Mouse (Mus musculus) activated CD4-positive, CD25-positive, alpha-beta regulatory T cell, adult 4 months (primary cell): ENCODE measurements around the gene Smurf1. TPM values are rescaled to one million over a fixed set of nuclear protein-coding genes. Genes with fewer than 3 reads are reported as not detected.

Source experiments
- ATAC-seq: one replicate; pipeline ENCODE4 v1.8.0; 2017
- polyA plus RNA-seq, 2 experiments: library from polyadenylated mRNA; unstranded; fragments of 100-300 nt; shearing (Covaris generic); gene quantifications; one replicate each; pipeline ENCODE4 v1.2.1; 2017

The Smurf1 gene
- polyA plus RNA-seq, 2 experiments from 2014 or later, result 4.0 to 5.2 TPM

- ATAC-seq, result no peak
Observed at GRCm38 (mm10) chr5:144859284-144859683, 106.4 kb downstream of the Smurf1 start.

- no peak for ATAC-seq
Observed at GRCm38 (mm10) chr5:144858527-144858926, 107.1 kb downstream of the Smurf1 start.

GRCm38 (mm10) chr5:144855936-144856335, 109.7 kb downstream of the Smurf1 start:
- ATAC-seq, result no peak

- no peak for ATAC-seq
Observed at GRCm38 (mm10) chr5:144853931-144854330, 111.7 kb downstream of the Smurf1 start.

- no peak for ATAC-seq
Observed at GRCm38 (mm10) chr5:144851820-144852219, 113.8 kb downstream of the Smurf1 start.

GRCm38 (mm10) chr5:144849932-144850331, 115.7 kb downstream of the Smurf1 start:
- no peak for ATAC-seq

- ATAC-seq, result no peak
Observed at GRCm38 (mm10) chr5:144848735-144849134, 116.9 kb downstream of the Smurf1 start.

GRCm38 (mm10) chr5:144845352-144845751, 120.3 kb downstream of the Smurf1 start:
- ATAC-seq, result no peak

- ATAC-seq, result no peak
Observed at GRCm38 (mm10) chr5:144836100-144836499, 129.5 kb downstream of the Smurf1 start.

GRCm38 (mm10) chr5:144831840-144832469, 133.7 kb downstream of the Smurf1 start:
- no peak for ATAC-seq

GRCm38 (mm10) chr5:144829631-144830030, 136.0 kb downstream of the Smurf1 start:
- ATAC-seq, result no peak

GRCm38 (mm10) chr5:144828365-144829102, 137.1 kb downstream of the Smurf1 start:
- ATAC-seq, result no peak

Other genes with a start within 250 kb of the Smurf1 start
- gene Tmem130, start 204.0 kb downstream of the Smurf1 start, polyA plus RNA-seq, result not detected
- gene Trrap, start 198.1 kb downstream of the Smurf1 start, polyA plus RNA-seq, result 10 to 100 TPM; 50.9 to 69.5 TPM
- gene Gm4871, start 66.9 kb upstream of the Smurf1 start, polyA plus RNA-seq, result not detected
- gene 1700018F24Rik, start 77.1 kb upstream of the Smurf1 start, polyA plus RNA-seq, result not detected
- 10 to 100 TPM; 84.8 to 96.6 TPM for gene Arpc1a, start 118.0 kb upstream of the Smurf1 start, polyA plus RNA-seq
- gene Kpna7, start 118.2 kb upstream of the Smurf1 start, polyA plus RNA-seq, result not detected
- 1,000 to 10,000 TPM in 1 of 2 experiments, 100 to 1,000 TPM in 1; 727 to 1,112 TPM for gene Arpc1b, start 148.4 kb upstream of the Smurf1 start, polyA plus RNA-seq
- 10 to 100 TPM; 32.2 to 41.5 TPM for gene Pdap1, start 174.4 kb upstream of the Smurf1 start, polyA plus RNA-seq
- gene Bud31, start 174.5 kb upstream of the Smurf1 start, polyA plus RNA-seq, result 100 to 1,000 TPM; 107 to 118 TPM
- 10 to 100 TPM in 1 of 2 experiments, 1 to 10 TPM in 1; 7.0 to 18.0 TPM for gene Ptcd1, start 201.3 kb upstream of the Smurf1 start, polyA plus RNA-seq
- 10 to 100 TPM; 13.7 to 17.7 TPM for gene Cpsf4, start 201.4 kb upstream of the Smurf1 start, polyA plus RNA-seq
- 100 to 1,000 TPM; 418 to 445 TPM for gene Atp5j2, start 226.2 kb upstream of the Smurf1 start, polyA plus RNA-seq
- 10 to 100 TPM; 16.7 to 20.3 TPM for gene Zkscan14, start 236.0 kb upstream of the Smurf1 start, polyA plus RNA-seq
- 1 to 10 TPM; 4.8 to 6.0 TPM for gene Zkscan5, start 238.7 kb upstream of the Smurf1 start, polyA plus RNA-seq